Mouse (Mus musculus) left cerebral cortex, postnatal 4 days (tissue): Measurements from ENCODE around the gene Pde6d. TPM values are rescaled to one million over a fixed set of nuclear protein-coding genes. Genes with fewer than 3 reads are reported as not detected.
A peak's percentile ranks its signal among the peaks of the same experiment; 100 is the strongest.
"Not testable (repeated sequence)": the region's sequence is repeated elsewhere in the genome, so short reads cannot be mapped to it uniquely, and the experiment has no call there.

Experiments
- DNase-seq: peaks from one replicate; pipeline ENCODE4 v3.0.0-alpha.2; 2022
- intact Hi-C: fragments of 180-260 bp; cut with DNase I; formaldehyde crosslinking; loops from one replicate; pipeline ENCODE4 v1.15.1; 2025
- total RNA-seq, 2 experiments: library from RNA; stranded (reverse); gene quantifications; 2 replicates each; pipeline ENCODE4 v1.2.3; 2021

The Pde6d gene
- total RNA-seq, 2 experiments from 2014 or later, result 74.4 to 74.5 TPM

DNA sequence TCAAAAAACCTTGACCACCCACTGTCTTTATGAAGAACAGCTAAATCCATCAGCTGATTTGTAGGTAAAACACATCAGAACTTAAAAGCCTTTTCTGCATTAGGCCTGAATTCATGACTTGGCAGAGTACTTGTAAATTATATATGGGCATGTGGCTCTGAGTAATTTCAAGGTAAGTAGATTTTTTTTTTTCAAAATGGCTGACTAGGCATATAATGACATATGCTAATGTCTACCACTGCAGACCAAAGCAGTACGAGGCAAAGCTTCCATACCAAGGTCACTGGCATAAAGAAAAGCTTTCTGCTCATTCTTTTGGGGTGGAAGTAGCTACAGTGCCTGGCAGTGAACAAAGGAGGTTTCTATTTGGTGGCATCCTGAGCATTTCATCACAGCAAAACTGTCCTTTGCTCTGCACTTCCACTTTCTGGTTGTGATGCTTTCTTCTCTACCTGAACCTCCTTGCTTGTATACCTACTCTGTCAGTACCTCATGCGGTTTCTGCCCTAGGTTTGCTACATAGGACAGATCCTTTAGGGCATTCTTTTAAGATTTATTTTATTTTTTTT lies 13.1 kb downstream of the Pde6d start:
- no peak for DNase-seq
- intact Hi-C loops, result no loop called here

DNA sequence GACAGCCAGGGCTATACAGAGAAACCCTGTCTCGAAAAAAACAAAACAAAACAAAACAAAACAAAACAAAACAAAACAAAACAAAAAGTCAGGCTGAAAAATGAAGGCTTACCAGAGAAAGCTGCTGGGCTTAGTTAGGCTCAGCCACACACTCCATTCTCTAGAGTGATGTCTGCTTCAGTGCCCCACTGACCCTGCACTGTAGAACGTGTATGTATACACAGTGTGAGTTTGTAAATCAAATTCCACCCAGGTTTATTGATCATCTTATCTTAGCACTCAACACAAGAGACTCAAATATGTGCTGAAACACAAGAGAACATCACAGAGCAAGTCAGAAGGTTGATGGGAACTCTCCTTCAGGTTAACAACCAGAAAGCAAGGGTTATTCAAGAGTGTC lies 14.0 kb downstream of the Pde6d start:
- DNase-seq, result no peak
- intact Hi-C loops, result no loop called here

DNA sequence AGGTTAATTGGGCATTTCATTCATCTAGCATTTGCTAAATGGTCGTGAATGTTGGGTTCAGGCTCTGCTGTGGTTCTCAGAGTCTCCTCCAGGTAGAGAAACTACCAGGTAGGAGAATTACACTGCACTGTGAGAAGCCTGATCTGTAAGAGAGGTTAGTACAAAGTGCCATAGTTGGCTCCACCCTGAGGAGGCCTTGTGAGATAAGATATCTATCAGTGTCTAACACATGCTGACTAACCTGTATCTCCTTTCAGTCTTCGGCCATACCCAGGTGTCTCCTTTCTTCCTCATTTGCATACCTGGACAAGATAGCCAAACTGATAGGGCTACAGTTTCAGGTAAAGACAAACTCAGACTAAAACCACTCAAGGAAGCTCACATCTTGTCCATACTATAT lies 19.8 kb downstream of the Pde6d start:
- intact Hi-C loops, result no loop called here

DNA sequence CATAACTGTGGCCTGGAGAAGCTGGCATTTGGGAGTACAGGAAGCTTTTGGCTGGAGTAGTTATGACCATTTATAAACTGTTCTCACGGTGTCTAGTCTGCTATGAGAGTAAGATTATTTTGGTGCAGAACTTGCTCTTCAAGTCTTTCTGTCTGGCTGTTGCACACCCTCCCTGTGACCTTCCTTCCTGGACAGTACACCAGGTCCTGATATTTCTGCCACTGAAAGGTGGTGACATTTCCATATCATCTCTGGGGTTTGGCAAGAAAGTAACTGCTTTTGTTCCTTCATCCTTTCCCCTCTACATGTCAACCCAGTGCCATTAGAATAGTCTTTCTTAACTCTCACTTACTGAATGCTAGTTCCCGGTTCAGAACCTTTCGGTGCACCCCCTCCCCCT lies 23.2 kb downstream of the Pde6d start:
- DNase-seq, result no peak
- intact Hi-C loops, result no loop called here

More for the DNA sequence above, 19.8 kb downstream of the Pde6d start:
- no peak for DNase-seq

DNA sequence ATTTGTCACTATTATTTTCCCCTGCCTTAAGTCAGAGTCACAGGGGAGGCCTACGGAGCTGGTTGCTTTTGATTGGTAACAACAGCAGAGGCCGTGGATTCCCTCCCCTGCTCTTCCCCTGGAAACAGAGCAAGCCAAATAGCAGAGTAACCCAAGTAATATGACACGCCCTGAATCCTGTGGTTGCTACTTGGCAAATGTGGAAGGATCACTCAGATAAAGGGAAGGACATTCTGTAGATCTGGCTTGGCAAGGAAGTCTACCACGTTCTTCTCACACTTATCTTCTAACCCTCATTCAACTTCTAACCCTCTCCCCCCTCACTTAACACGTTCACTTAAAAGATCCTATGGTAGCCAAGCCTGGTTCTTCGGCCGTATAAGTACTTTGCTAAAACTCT lies 24.6 kb downstream of the Pde6d start:
- intact Hi-C loops, result no loop called here
- no peak for DNase-seq

DNA sequence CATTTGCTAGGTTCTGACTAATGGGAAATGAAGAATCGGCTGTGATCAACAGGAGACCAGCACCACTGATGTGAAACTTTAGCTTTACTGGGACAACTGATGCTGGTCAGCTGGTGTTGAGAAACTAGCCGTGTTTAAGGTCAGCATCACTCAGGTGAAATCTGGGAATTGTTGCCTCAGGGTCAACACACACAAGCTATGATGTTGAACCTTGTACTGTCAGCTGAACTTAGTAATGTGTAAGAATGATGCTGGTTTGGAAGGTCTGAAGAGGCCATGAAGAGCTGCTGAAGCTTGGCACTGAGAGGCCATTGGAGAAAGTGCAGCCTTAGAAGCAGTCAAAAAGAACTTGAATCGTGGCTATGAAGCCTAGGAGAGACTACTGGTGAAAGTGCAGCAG lies 26.8 kb downstream of the Pde6d start:
- no peak for DNase-seq
- intact Hi-C loops, result no loop called here

DNA sequence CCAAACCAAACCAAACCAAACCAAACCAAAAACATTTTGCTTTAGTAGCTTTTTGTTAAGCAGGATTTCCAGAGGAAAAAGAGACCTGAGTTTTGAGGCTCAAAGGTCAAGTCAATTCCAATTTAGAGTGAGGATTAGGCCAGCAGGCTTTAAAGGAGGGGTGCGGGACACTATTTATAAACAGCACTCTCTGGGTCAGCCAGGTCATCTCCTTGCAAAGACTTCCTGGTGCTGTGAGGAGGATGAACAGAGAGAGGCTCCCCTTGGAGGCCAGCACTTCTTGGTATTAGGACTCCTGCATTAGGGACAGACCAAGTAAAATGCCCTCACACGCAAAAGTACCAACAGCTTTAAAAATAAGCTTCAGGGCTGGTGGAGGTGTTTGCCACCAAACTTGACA lies 30.6 kb downstream of the Pde6d start:
- DNase-seq, result no peak
- intact Hi-C loops, result no loop called here

DNA sequence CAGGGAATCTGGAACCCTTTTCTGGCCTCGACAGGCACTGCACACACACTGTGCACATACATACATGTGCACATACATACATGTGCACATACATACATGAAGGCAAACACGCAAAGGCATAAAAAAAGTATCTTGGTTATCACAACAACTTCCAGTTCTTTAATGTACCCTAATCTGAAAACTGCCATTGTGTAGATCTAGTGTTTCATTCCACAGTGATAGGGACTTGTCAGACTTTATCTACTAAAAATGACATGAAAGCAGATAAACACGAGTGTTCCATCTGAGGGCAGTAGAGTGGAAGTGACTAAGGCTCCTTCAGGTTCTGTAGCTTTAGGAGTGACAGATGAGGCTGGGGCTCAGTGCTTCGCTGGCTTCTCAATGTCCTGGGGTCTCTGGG lies 31.1 kb downstream of the Pde6d start:
- intact Hi-C loops, result no loop called here

DNA sequence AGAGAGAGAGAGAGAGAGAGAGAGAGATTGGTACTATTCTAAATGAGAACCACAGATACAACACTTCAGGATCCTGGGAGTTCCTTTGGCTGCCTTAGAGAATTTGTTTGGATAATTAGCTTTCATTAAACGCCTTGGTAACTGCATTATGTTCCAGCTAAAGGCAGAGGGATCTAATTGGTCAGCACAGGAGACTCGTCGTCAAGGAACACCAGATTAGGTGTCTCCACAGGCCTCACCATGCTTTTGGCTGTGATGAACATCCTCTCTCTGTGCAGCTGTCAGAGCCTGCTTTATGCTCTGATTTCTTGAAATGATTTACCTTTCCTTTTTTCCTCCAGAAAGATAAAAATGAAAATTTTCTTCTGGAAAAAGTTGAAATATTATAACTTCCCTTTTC lies 35.6 kb downstream of the Pde6d start:
- intact Hi-C loops, result no loop called here
- no peak for DNase-seq

More for the DNA sequence above, 31.1 kb downstream of the Pde6d start:
- no peak for DNase-seq

DNA sequence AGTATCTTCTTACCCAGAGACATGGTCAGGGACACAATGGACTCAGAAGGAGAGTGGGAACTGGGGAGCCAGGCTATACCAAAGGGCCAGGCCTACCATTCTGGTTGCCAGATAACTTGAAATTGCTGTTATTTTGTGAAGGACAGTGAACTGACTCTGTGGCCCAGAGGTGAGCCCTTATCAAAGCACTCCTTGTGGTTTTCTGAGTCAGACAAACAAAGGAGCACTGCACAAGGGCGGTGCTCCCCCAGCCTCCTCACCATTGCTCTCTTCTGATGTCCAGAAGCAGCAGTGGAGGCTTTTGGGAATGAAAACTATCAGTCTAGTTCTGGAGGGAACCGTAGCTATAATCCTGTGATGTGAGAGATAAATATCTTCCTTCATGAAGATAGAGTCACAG lies 39.8 kb downstream of the Pde6d start:
- no peak for DNase-seq
- intact Hi-C loops, result no loop called here

DNA sequence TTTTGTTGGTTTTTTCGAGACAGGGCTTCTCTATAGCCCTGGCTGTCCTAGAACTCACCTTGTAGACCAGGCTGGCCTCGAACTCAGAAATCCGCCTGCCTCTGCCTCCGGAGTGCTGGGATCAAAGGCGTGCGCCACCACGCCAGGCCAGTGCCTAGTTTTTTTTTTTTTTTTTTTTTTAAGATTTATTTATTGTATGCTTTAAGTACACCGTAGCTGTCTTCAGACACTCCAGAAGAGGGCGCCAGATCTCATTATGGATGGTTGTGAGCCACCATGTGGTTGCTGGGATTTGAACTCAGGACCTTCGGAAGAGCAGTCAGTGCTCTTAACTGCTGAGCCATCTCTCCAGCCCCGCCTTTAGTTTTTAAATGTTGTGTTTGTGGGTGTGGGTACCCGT lies 42.8 kb downstream of the Pde6d start:
- intact Hi-C loops, DNase-seq: not testable (repeated sequence)

DNA sequence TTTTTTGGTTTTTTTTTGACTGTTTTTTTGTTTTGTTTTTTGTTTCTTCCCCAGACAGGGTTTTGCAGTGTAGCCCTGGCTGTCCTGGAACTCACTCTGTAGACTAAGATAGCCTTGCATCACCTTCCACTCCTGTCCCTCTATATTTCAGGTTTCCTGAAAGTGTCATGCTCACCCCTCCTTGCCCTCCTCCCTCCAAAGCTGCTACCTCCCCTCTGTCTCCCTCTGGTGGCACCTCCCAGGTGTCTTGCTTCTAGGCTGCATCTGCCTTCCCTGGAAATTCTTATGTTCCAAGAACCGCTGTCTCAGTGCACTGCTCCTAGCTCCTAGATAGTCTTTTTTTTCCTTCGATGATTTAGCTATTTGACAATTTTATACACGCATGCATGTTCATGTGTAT lies 44.0 kb downstream of the Pde6d start:
- intact Hi-C loops, result no loop called here
- peak; percentile 31 for DNase-seq

DNA sequence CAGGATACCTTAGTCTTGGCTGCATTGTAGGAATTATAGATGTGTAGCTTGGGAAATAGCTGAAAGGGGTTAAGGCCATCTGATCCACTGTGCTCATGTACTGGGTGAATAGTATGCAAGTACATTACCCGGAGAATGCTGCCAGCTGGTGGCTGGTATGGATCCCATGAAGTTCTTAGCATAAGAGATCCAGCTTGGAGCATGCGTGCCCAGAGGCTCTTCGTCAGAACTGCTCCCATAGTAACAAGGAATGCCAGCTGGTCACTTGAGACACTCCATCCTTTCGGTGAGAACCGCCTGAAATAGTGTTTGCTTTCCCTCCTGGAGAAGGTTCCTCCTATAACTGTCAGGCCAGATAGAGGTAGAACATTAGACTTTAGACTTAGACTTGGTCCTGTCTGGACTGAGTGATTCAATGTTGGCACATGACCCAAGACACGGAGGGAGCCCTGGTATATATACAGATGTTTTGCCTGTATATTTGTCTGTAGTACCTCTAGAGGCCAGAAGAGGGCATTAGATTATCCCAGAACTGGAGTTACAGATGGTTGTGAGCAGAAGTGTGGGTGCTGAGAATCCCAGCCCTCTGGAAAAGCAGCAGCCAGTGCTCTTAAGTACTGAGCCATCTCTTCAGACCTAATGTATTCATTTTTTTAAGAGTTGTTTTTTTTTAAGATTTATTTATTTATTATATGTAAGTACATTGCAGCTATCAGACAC lies 48.9 kb downstream of the Pde6d start:
- DNase-seq, result peak; percentile 27
- intact Hi-C loops, result loop anchor here (2.0 kb wide), 2 partner anchors 31 to 93 kb away; no protein-coding TSS in a partner anchor

DNA sequence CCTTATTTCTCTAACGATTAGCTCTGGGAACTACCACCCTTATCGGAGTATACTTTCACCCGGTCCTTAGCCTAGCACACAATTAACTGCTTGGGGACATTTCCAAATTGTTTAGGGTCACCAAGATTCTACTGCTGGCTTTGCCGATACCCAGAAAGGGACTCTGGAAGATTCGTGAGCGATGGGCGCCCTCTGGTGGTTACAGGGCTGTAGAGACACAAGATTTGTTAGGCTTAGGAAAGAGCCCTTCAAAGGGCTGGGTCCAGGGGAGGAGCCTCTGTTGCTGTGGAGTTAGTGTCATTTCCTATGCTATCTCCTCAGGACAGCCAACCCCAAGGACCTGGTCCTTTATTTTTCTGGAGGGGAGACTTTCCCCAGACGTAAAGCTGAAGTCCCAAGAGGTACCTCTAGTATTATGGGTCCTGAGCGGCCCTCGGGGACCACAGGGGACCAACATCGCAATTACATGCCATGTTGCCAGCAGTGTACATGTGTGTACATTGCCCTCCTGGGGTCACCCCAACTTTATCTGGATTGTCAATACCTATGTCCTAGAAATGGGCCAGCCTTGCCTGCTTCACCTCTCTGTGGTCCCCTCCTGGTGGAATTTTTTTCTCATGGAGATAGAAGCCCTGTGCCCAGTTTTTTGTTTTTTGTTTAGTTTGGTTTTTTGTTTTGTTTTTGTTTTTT lies 49.9 kb downstream of the Pde6d start:
- DNase-seq, result peak; percentile 95
- intact Hi-C loops, result loop anchor here (2.0 kb wide), 2 partner anchors 30 to 92 kb away; no protein-coding TSS in a partner anchor

DNA sequence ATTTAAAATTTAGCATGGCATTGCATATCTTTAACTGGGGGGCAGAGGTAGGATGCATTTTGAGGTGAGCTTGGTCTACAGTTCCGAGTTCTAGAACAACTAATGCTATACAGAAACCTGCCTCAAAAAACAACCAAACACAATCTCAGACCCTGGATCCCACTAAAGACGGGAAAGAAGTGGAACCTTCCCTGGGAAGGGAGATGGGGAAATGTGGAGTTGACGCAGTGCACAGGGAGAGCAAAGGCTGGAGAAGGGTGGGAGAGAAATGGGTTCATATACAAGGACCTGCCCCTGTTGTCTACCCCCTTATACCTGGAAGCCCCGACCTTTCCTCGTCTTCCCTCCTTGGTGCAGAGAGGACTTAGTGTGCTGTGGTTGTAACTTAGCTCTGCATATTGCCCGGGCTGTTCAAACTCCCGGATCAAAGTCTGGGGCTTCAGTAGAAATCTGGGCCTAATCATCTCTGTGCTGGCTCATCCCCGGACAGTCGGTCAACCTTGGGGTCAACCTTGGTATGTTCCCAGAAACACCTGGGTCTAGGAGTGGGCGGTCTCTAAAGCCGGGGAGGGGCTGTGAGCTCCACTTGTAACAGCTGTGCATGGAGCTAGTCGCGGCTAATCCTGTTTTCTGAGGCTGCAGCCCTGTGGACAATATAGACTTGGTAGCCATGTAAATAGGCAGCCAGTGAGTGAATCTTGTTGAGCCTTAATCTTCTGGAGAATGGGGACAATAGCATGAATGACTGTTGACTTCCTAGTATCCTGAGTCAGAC lies 50.7 kb downstream of the Pde6d start:
- intact Hi-C loops, result loop anchor here (2.0 kb wide), 2 partner anchors 29 to 91 kb away; no protein-coding TSS in a partner anchor
- DNase-seq, result peak; percentile 19

DNA sequence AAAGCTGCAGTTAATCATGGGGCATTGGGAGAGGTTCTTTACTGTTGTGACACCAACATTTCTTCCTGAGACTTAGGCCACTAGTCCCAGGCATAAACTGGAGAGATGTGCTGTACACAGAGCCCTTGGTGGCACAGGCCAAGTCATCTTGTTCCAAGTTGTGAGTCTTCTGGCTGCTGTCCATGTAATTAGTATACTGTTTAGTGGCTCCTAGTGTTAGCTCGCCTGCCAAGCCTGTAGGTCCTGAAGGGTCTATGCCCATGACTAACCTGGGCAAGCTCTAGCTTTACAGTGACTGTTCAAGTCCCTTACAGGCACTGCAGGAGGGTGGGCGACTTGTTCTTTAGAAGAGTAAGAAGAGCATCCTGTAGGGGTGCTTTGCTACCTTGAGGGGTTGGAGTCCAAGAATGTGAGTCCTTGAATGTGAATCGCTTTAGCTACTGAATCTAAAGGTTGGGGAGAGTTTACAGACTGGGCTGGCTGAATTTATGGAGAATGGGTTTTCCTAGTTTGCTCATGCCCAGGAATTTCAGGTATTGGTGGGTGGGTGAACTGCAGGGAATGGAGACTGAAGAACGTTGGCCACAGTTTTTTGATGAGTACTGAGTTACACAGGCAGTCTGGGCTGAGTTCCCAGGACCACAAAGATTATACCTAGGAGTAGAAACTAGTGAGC lies 51.4 kb downstream of the Pde6d start:
- intact Hi-C loops, result no loop called here
- no peak for DNase-seq

DNA sequence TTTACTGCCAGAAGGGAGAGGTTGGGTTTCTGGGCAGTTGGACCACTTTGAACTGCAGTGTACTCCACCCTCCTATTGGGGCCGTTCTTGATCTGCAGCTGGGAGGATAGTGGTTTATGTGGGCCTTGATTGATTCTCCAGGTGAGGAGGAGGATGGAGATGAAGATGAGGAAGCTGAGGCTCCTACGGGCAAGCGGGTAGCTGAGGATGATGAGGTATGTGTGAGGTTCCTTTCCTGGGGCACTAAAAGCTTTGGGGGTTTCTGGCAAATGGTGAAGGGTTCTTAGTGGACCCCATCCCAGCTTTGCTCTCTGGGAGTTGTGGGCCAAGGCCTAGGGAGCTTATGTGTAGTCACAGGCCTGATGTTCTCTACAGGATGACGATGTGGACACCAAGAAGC lies 52.8 kb downstream of the Pde6d start:
- no peak for DNase-seq
- intact Hi-C loops, result loop anchor here (5.0 kb wide), 1 partner anchor 42 kb away; no protein-coding TSS in a partner anchor

DNA sequence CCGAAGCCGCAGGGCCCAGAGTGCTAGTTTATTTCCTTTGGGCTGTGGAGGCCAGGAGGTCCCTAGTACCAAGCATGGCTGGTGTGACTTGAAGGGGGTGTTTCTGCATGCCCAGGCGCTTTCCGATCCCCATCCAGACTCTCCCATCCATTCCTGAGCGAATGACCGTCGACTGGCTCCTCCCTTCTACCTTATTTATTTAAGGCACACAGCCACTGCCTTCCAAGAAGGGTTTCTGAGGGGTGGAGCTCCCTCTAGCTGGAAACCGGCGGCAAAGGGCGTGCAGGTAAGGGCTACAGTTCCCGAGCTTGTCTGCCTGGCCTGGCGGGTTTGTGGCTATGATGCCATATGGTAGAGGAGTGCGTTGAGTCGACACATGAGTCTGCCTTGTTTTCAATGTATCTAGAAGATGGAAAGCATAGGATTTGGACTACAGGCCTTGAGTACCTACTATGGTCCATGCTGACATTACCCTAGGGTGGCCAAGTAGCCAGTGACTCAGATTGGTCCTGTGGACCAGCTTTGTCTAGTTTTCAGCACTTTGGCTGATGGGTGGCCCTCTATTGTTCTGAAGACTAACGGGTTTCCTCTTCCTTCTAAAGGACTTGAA lies 53.8 kb downstream of the Pde6d start:
- DNase-seq, result peak; percentile 38
- intact Hi-C loops, result loop anchor here (5.0 kb wide), 1 partner anchor 41 kb away; no protein-coding TSS in a partner anchor

DNA sequence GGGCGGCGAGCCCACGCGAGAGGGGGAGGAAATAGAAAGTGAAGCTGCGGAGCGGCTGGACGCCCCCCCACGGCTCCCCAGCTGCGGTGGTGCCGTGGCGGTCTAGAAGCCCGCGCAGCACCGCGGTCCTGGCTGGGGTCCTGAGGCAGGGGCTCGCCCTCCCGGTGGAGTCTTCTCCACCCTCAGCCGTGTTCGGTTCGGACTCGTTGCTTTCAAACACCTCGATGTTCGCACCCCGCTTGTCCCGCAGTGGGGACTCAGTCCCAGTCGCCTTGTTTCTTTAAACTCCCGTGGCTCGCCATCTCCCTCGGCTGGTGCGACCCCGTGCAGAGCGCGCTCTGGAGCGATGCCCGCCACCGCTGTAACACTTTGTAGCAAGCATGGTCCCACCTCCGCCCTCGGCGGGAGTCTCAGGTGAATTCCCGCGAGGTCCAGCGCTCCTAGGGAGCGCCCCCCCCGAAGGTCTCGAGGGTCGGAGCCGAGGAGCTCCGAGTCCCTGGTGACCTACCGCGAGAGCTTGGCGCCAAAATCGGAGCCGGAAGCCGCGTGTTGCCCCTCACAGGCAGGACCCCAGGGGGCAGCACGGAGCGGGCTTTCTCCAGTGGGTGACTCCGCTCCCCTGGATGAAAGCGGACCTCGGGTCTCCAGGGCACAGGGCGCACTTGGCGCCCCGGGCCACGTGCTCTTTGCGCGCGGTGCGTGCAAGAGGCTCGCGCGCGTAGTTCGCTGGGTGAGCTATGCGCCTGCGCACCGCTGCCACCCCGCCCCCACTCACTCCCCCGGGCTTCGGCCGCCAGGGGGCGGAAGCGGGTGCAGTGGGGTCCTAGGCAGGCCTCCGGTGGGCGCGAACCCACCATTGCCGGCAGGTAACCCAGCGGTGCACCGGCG lies 54.6 kb downstream of the Pde6d start:
- intact Hi-C loops, result loop anchor here (5.0 kb wide), 1 partner anchor 41 kb away; no protein-coding TSS in a partner anchor
- peak; percentile 91 for DNase-seq
